Mouse (Mus musculus) urinary bladder, postnatal 10 days (tissue): ENCODE measurements around the gene Pex5.

Experiments used
- DNase-seq: peaks from one replicate; pipeline ENCODE4 v3.0.0; 2022; ENCODE audit warnings: low spot score

The Pex5 gene

GRCm38 (mm10) chr6:124414927-124415325, at the start of gene Pex5:
Gene Pex5, minus strand, starts transcription at chr6:124415067.
- DNase-seq, result peak; percentile 87

- no peak for DNase-seq
These were observed 49.0 kb upstream of the Pex5 start for GRCm38 (mm10) chr6:124463881-124464291.

GRCm38 (mm10) chr6:124459388-124459787, 44.5 kb upstream of the Pex5 start:
- no peak for DNase-seq

- DNase-seq, result no peak
These were observed 43.6 kb upstream of the Pex5 start for GRCm38 (mm10) chr6:124458505-124458904.

- DNase-seq, result no peak
These were observed 43.0 kb upstream of the Pex5 start for GRCm38 (mm10) chr6:124457827-124458226.

- DNase-seq, result no peak
These were observed 41.4 kb upstream of the Pex5 start for GRCm38 (mm10) chr6:124456243-124456642.

- no peak for DNase-seq
These were observed 38.9 kb upstream of the Pex5 start for GRCm38 (mm10) chr6:124453756-124454155.

GRCm38 (mm10) chr6:124451995-124452394, 37.1 kb upstream of the Pex5 start:
- no peak for DNase-seq

GRCm38 (mm10) chr6:124449668-124450383, 35.0 kb upstream of the Pex5 start:
- no peak for DNase-seq

GRCm38 (mm10) chr6:124448959-124449667, 34.2 kb upstream of the Pex5 start:
- DNase-seq, result no peak

GRCm38 (mm10) chr6:124448186-124448852, 33.5 kb upstream of the Pex5 start:
- no peak for DNase-seq

GRCm38 (mm10) chr6:124447356-124447755, 32.5 kb upstream of the Pex5 start:
- no peak for DNase-seq

- no peak for DNase-seq
These were observed 31.6 kb upstream of the Pex5 start for GRCm38 (mm10) chr6:124446459-124446858.

GRCm38 (mm10) chr6:124446024-124446423, 31.2 kb upstream of the Pex5 start:
- no peak for DNase-seq

GRCm38 (mm10) chr6:124443338-124443737, 28.5 kb upstream of the Pex5 start:
- no peak for DNase-seq

- DNase-seq, result no peak
These were observed 21.4 kb upstream of the Pex5 start for GRCm38 (mm10) chr6:124436245-124436644.

- DNase-seq, result no peak
These were observed 20.3 kb upstream of the Pex5 start for GRCm38 (mm10) chr6:124435173-124435572.

GRCm38 (mm10) chr6:124433688-124434324, 18.9 kb upstream of the Pex5 start:
- DNase-seq, result no peak

GRCm38 (mm10) chr6:124430784-124431495, 16.1 kb upstream of the Pex5 start:
- no peak for DNase-seq

GRCm38 (mm10) chr6:124430379-124430778, 15.5 kb upstream of the Pex5 start:
- no peak for DNase-seq

GRCm38 (mm10) chr6:124427791-124428576, 13.1 kb upstream of the Pex5 start:
- DNase-seq, result no peak
